Mouse (Mus musculus): ENCODE data around the gene Mrpl24. TPM values are rescaled to one million over a fixed set of nuclear protein-coding genes. Genes with fewer than 3 reads are reported as not detected.

The Mrpl24 gene
- total RNA-seq (2023): 10 to 100 TPM; 65.4 to 71.5 TPM

GRCm38 (mm10) chr3:87919336-87920108 is at the start of gene Mrpl24:
Gene Mrpl24 (plus strand): TSS chr3:87919506.

GRCm38 (mm10) chr3:87885281-87886003 is 33.9 kb upstream of the Mrpl24 start, which contains the start of gene Prcc:
Gene Prcc (minus strand): TSS chr3:87885608.

GRCm38 (mm10) chr3:87905880-87906485 is 13.3 kb upstream of the Mrpl24 start, which contains the start of gene Hdgf:
Gene Hdgf (plus strand): TSS chr3:87906321.

GRCm38 (mm10) chr3:87930078-87930795 is 10.9 kb downstream of the Mrpl24 start, which contains the start of the genes Isg20l2 and Rrnad1:
Gene Isg20l2 (plus strand): TSS chr3:87930314.
Gene Rrnad1 (minus strand): TSS chr3:87930717.

GRCm38 (mm10) chr3:87948378-87949265 is 29.3 kb downstream of the Mrpl24 start, which contains the start of gene Crabp2:
Gene Crabp2 (plus strand): TSS chr3:87948666.

GRCm38 (mm10) chr3:87970939-87971488 is 51.7 kb downstream of the Mrpl24 start, which contains the start of gene Nes:
Gene Nes (plus strand): TSS chr3:87971078.

Other genes with a start within 250 kb of the Mrpl24 start
- gene Lrrc71, start 170.9 kb upstream of the Mrpl24 start, total RNA-seq (2023): under 1 TPM; 0.31 to 0.94 TPM
- not detected for gene Ntrk1, start 124.3 kb upstream of the Mrpl24 start, total RNA-seq (2023)
- not detected for gene Insrr, start 122.6 kb upstream of the Mrpl24 start, total RNA-seq (2023)
- gene Pear1, start 95.2 kb upstream of the Mrpl24 start, total RNA-seq (2023): 1 to 10 TPM in 1 of 2 experiments, under 1 TPM in 1; 0.22 to 1.3 TPM
- under 1 TPM; 0.57 to 0.70 TPM for gene Sh2d2a, start 72.8 kb upstream of the Mrpl24 start, total RNA-seq (2023)
- 10 to 100 TPM; 30.5 to 30.9 TPM for gene Prcc, start 33.9 kb upstream of the Mrpl24 start, total RNA-seq (2023)
- gene Hdgf, start 13.2 kb upstream of the Mrpl24 start, total RNA-seq (2023): 100 to 1,000 TPM; 117 to 149 TPM
- 10 to 100 TPM; 23.2 to 24.4 TPM for gene Isg20l2, start 10.8 kb downstream of the Mrpl24 start, total RNA-seq (2023)
- gene Rrnad1, start 11.2 kb downstream of the Mrpl24 start, total RNA-seq (2023): 10 to 100 TPM in 1 of 2 experiments, 1 to 10 TPM in 1; 9.9 to 12.1 TPM
- gene Crabp2, start 29.2 kb downstream of the Mrpl24 start, total RNA-seq (2023): not detected
- gene Nes, start 51.6 kb downstream of the Mrpl24 start, total RNA-seq (2023): not detected
- not detected for gene Bcan, start 80.7 kb downstream of the Mrpl24 start, total RNA-seq (2023)
- not detected for gene Hapln2, start 108.1 kb downstream of the Mrpl24 start, total RNA-seq (2023)
- 1 to 10 TPM; 2.5 to 5.9 TPM for gene Gpatch4, start 123.6 kb downstream of the Mrpl24 start, total RNA-seq (2023)
- gene Naxe, start 139.0 kb downstream of the Mrpl24 start, total RNA-seq (2023): 10 to 100 TPM; 26.4 to 30.3 TPM
- gene Ttc24, start 158.8 kb downstream of the Mrpl24 start, total RNA-seq (2023): not detected
- gene Iqgap3, start 162.5 kb downstream of the Mrpl24 start, total RNA-seq (2023): 10 to 100 TPM; 35.3 to 39.7 TPM
- 10 to 100 TPM; 55.4 to 69.5 TPM for gene Mef2d, start 222.9 kb downstream of the Mrpl24 start, total RNA-seq (2023)

Data from neutrophil, adult 83 days (primary cell).